Mouse (Mus musculus) megakaryocyte, embryonic 14.5 days (primary cell): ENCODE results near the gene Pck2. TPM values are rescaled to one million over a fixed set of nuclear protein-coding genes. Genes with fewer than 3 reads are reported as not detected.
A peak's percentile ranks its signal among the peaks of the same experiment; 100 is the strongest.

ENCODE experiments used
- H3K27me3 ChIP-seq: replicated peaks from 2 replicates; pipeline ENCODE3; 2012; ENCODE audit warnings: inconsistent platforms
- H3K36me3 ChIP-seq: replicated peaks from 2 replicates; pipeline ENCODE3; 2012; ENCODE audit warnings: low read length, inconsistent platforms, mixed read lengths
- H3K4me1 ChIP-seq: 2 replicates; pipeline ENCODE4 v1.6.1; 2012; ENCODE audit warnings: inconsistent platforms
- H3K4me3 ChIP-seq: replicated peaks from 2 replicates; pipeline ENCODE3; 2012; ENCODE audit warnings: moderate library complexity, mild to moderate bottlenecking, inconsistent platforms
- H3K9me3 ChIP-seq: 2 replicates; pipeline ENCODE4 v1.6.1; 2012; ENCODE audit warnings: inconsistent platforms
- GATA1 ChIP-seq: IDR thresholded peaks from 3 replicates; pipeline ENCODE4 v1.6.1; 2012; ENCODE audit warnings: mixed read lengths, low read length, inconsistent platforms, borderline replicate concordance
- polyA plus RNA-seq: library from polyadenylated mRNA; stranded (reverse); fragments of >175 nt; gene quantifications from 2 replicates; pipeline ENCODE4 v1.2.3, GENCODE M21; 2012; ENCODE audit warnings: low replicate concordance; ENCODE audit not compliant: insufficient read depth

The Pck2 gene
- polyA plus RNA-seq, 1 experiment = 50.7 TPM

GRCm38 (mm10) chr14:55598521-55599390 lies 58.7 kb downstream of the Pck2 start:
- Histone ChIP-seq H3K36me3 (peaks cover 98% of the 10 kb centered on the region), H3K4me1 (peaks cover 56% of the 10 kb centered on the region), H3K9me3 (no peaks in the 10 kb centered on the region), H3K4me3 (peak overlapping the region; percentile 26), H3K27me3 (no peaks in the 10 kb centered on the region)
- TF ChIP-seq GATA1 = no peak

Other genes starting within 250 kb of the Pck2 start
- 17.5 and 33.7 TPM in 2 replicates for gene Dhrs4, start 61.5 kb upstream of the Pck2 start, polyA plus RNA-seq
- 1.9 TPM in 1 of 2 replicates, not detected in the other for gene Carmil3, start 49.6 kb upstream of the Pck2 start, polyA plus RNA-seq
- not detected in 2 replicates for gene Cpne6, start 29.8 kb upstream of the Pck2 start, polyA plus RNA-seq
- gene Nrl, start 15.3 kb upstream of the Pck2 start, polyA plus RNA-seq = not detected in 2 replicates
- gene Dcaf11, start 19.7 kb downstream of the Pck2 start, polyA plus RNA-seq = 11.5 and 17.6 TPM in 2 replicates
- gene A730061H03Rik, start 20.1 kb downstream of the Pck2 start, polyA plus RNA-seq = not detected in 2 replicates
- not detected in 2 replicates for gene Fitm1, start 35.4 kb downstream of the Pck2 start, polyA plus RNA-seq
- gene Psme1, start 37.9 kb downstream of the Pck2 start, polyA plus RNA-seq = 66.3 and 162 TPM in 2 replicates
- 2.0 and 18.9 TPM in 2 replicates for gene Emc9, start 45.0 kb downstream of the Pck2 start, polyA plus RNA-seq
- gene Psme2, start 50.8 kb downstream of the Pck2 start, polyA plus RNA-seq = 23.2 and 78.2 TPM in 2 replicates
- gene Rnf31, start 51.4 kb downstream of the Pck2 start, polyA plus RNA-seq = 17.1 and 20.4 TPM in 2 replicates
- gene Irf9, start 63.3 kb downstream of the Pck2 start, polyA plus RNA-seq = 40.0 and 114 TPM in 2 replicates
- 1.4 and 9.7 TPM in 2 replicates for gene Rec8, start 77.8 kb downstream of the Pck2 start, polyA plus RNA-seq
- gene Ipo4, start 95.7 kb downstream of the Pck2 start, polyA plus RNA-seq = 12.4 and 38.3 TPM in 2 replicates
- 0.64 and 4.9 TPM in 2 replicates for gene Gm49378, start 97.6 kb downstream of the Pck2 start, polyA plus RNA-seq
- 5.8 and 9.0 TPM in 2 replicates for gene Tm9sf1, start 103.5 kb downstream of the Pck2 start, polyA plus RNA-seq
- 0.23 TPM in 1 of 2 replicates, not detected in the other for gene Tssk4, start 109.9 kb downstream of the Pck2 start, polyA plus RNA-seq
- gene Mdp1, start 120.2 kb downstream of the Pck2 start, polyA plus RNA-seq = 3.3 and 20.1 TPM in 2 replicates
- gene Gmpr2, start 131.7 kb downstream of the Pck2 start, polyA plus RNA-seq = 12.5 and 39.5 TPM in 2 replicates
- 10.8 and 102 TPM in 2 replicates for gene Nedd8, start 131.9 kb downstream of the Pck2 start, polyA plus RNA-seq
- gene Tinf2, start 141.6 kb downstream of the Pck2 start, polyA plus RNA-seq = 15.6 and 18.7 TPM in 2 replicates
- gene Tgm1, start 173.7 kb downstream of the Pck2 start, polyA plus RNA-seq = 1.1 and 2.7 TPM in 2 replicates
- gene Rabggta, start 182.0 kb downstream of the Pck2 start, polyA plus RNA-seq = 9.5 and 9.9 TPM in 2 replicates
- 1.2 and 3.7 TPM in 2 replicates for gene Dhrs1, start 205.4 kb downstream of the Pck2 start, polyA plus RNA-seq
- gene Nop9, start 205.4 kb downstream of the Pck2 start, polyA plus RNA-seq = 18.3 and 25.1 TPM in 2 replicates
- 1.5 and 3.3 TPM in 2 replicates for gene Cideb, start 218.2 kb downstream of the Pck2 start, polyA plus RNA-seq
- gene Ltb4r2, start 221.2 kb downstream of the Pck2 start, polyA plus RNA-seq = 3.2 and 5.6 TPM in 2 replicates
- 24.2 and 36.1 TPM in 2 replicates for gene Ltb4r1, start 225.7 kb downstream of the Pck2 start, polyA plus RNA-seq
- not detected in 2 replicates for gene Adcy4, start 243.8 kb downstream of the Pck2 start, polyA plus RNA-seq
- 38.4 and 95.9 TPM in 2 replicates for gene Ripk3, start 248.6 kb downstream of the Pck2 start, polyA plus RNA-seq